ENCODE assay signal across 14 mouse cellular contexts in the genomic region with DNA sequence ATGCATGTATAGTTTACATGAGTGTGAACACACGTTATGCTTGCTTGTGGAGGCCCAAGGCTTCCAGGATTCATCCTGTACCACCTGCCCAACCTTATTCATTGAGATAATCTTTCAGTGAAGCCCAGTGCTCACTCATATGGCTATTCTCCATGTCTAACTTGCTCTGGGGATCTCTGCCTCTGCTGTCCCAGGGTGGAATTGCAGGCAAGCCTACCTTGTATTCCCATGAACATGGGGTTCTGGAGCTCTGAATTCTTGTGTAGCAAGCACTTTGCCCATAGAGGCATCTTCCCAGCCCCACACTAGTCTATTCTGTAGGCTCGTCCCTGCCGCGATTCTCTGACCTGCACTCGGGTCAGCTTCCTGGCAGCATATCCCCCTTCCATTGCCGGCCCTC. TPM values are rescaled to one million over a fixed set of nuclear protein-coding genes. Genes with fewer than 3 reads are reported as not detected.
DNase-seq lines count a peak whose midpoint lies in the region; ATAC-seq lines count a peak whose summit lies in the region.
"Had no signal": no experiment of that assay in that cellular context is flagged by ENCODE, and none has a peak within 500 bp of the region (broad histone marks: within the 10 kb centered on the region; RNA-seq: fewer than 3 reads in every experiment).

No protein-coding gene starts in this region.

- H3K4me3 ChIP-seq in hindbrain, embryonic 11.5 days (ENCODE audit: low read depth, low read length): no peak overlapping the region
- H3K4me3 ChIP-seq in hindbrain, embryonic 14.5 days (replicated peaks; ENCODE audit: low read length): no peak overlapping the region
- H3K4me3 ChIP-seq: erythroblast, embryonic 14.5 days; liver, embryonic 15.5 days had no signal

- H3K36me3 ChIP-seq in hindbrain, embryonic 11.5 days (ENCODE audit: control insufficient read depth, insufficient read depth, low read length): no peaks in the 10 kb centered on the region
- no peaks in the 10 kb centered on the region for H3K36me3 ChIP-seq in hindbrain, embryonic 14.5 days (replicated peaks; ENCODE audit: control insufficient read depth, insufficient read depth)
- H3K36me3 ChIP-seq: liver, embryonic 15.5 days had no signal

- no peaks in the 10 kb centered on the region for H3K9me3 ChIP-seq in hindbrain, embryonic 11.5 days (ENCODE audit: control insufficient read depth, low read length)
- H3K9me3 ChIP-seq in hindbrain, embryonic 14.5 days (ENCODE audit: control insufficient read depth, low read length): no peaks in the 10 kb centered on the region
- H3K9me3 ChIP-seq: liver, embryonic 15.5 days had no signal

- no peak for ATAC-seq in hindbrain, embryonic 11.5 days (ENCODE audit: low FRiP score)
- no peak for ATAC-seq in hindbrain, embryonic 14.5 days (ENCODE audit: low FRiP score)

- H3K27ac ChIP-seq in hindbrain, embryonic 11.5 days (ENCODE audit: low read depth, low read length): no peak overlapping the region
- no peak overlapping the region for H3K27ac ChIP-seq in hindbrain, embryonic 14.5 days
- H3K27ac ChIP-seq: liver, embryonic 15.5 days had no signal

- peak; percentile 39 for DNase-seq in hindbrain, embryonic 11.5 days (ENCODE audit: low spot score)
- DNase-seq in hindbrain, embryonic 14.5 days (ENCODE audit: low spot score): no peak
- peak; percentile 42 to 53 for DNase-seq in left cerebral cortex, postnatal 14 days (ENCODE audit: low spot score in 2 of 2)
- DNase-seq in left cerebral cortex, adult 11 months (ENCODE audit: low spot score): no peak
- peak; percentile 6 for DNase-seq in MN1 (ENCODE audit: low spot score)
- DNase-seq in brain, adult 2 months (ENCODE audit: low read depth, low spot score): peak; percentile 57
- DNase-seq in testis, postnatal 10 days (ENCODE audit: low spot score): no peak
- DNase-seq: cerebellum, adult 8-10 months; heart, postnatal 36 days; spleen, adult 18-20 months; thymus, adult 2 months had no signal

- intact Hi-C loops in left cerebral cortex, postnatal 14 days (cut with DNase I): no loop called here

- H3K27me3 ChIP-seq in hindbrain, embryonic 11.5 days (ENCODE audit: control insufficient read depth, insufficient read depth, low read length): no peaks in the 10 kb centered on the region
- no peaks in the 10 kb centered on the region for H3K27me3 ChIP-seq in hindbrain, embryonic 14.5 days (ENCODE audit: control insufficient read depth, insufficient read depth, low read length)

- H3K4me2 ChIP-seq in hindbrain, embryonic 11.5 days (replicated peaks; ENCODE audit: low read depth, low read length): no peak overlapping the region
- no peak overlapping the region for H3K4me2 ChIP-seq in hindbrain, embryonic 14.5 days (replicated peaks)
- H3K4me2 ChIP-seq: liver, embryonic 15.5 days had no signal

- no peak overlapping the region for H3K9ac ChIP-seq in hindbrain, embryonic 11.5 days (ENCODE audit: low read depth, low read length)
- H3K9ac ChIP-seq in hindbrain, embryonic 14.5 days: no peak overlapping the region
- H3K9ac ChIP-seq: liver, embryonic 15.5 days had no signal

- no peaks in the 10 kb centered on the region for H3K4me1 ChIP-seq in hindbrain, embryonic 11.5 days (replicated peaks; ENCODE audit: control insufficient read depth, insufficient read depth, low read length)
- H3K4me1 ChIP-seq in hindbrain, embryonic 14.5 days (replicated peaks; ENCODE audit: control insufficient read depth, insufficient read depth, low read length): peaks cover 4% of the 10 kb centered on the region; the same call in 1 of the 2 replicates
- H3K4me1 ChIP-seq: liver, embryonic 15.5 days had no signal

- WGBS in hindbrain, embryonic 11.5 days: 61% methylated on average over 6 of the region's 6 CpGs
- 59% methylated on average over 6 of the region's 6 CpGs for WGBS in hindbrain, embryonic 14.5 days

RNA-seq across cellular contexts. Expression of a gene that starts 5.7 kb away (rescaled TPM):
- 0.12 and 0.17 TPM in 2 replicates for polyA plus RNA-seq in hindbrain, embryonic 11.5 days (2014; fragmentation: Nextera tagmentation; extraction: Ambion mirVana)
- polyA plus RNA-seq in hindbrain, embryonic 14.5 days (2014; fragmentation: Nextera tagmentation; extraction: Ambion mirVana): 4.2 and 4.7 TPM in 2 replicates
- total RNA-seq in left cerebral cortex, postnatal 14 days (2021): 10 to 100 TPM; 14.2 to 14.5 TPM
- total RNA-seq: heart, postnatal 36 days had no signal
- polyA plus RNA-seq: erythroblast, embryonic 14.5 days; liver, embryonic 15.5 days had no signal

RNA-seq across cellular contexts. Expression of a gene that starts 9.8 kb away (rescaled TPM):
- polyA plus RNA-seq in hindbrain, embryonic 11.5 days (2014; fragmentation: Nextera tagmentation; extraction: Ambion mirVana): 0.28 and 1.1 TPM in 2 replicates
- 2.8 and 3.3 TPM in 2 replicates for polyA plus RNA-seq in hindbrain, embryonic 14.5 days (2014; fragmentation: Nextera tagmentation; extraction: Ambion mirVana)
- total RNA-seq in left cerebral cortex, postnatal 14 days (2021): not detected
- total RNA-seq: gastrocnemius, adult 8-10 months; heart, postnatal 36 days had no signal
- polyA plus RNA-seq: erythroblast, embryonic 14.5 days; liver, embryonic 15.5 days had no signal

Comparison
In these comparisons a context has a peak if more than half of its experiments do, and no peak if none do; other contexts are left out.
1. DNase-seq: peak in hindbrain, embryonic 11.5 days (single experiment), left cerebral cortex, postnatal 14 days (2 of 2), MN1 (single experiment) and brain, adult 2 months (single experiment); none in hindbrain, embryonic 14.5 days (single experiment), left cerebral cortex, adult 11 months (single experiment) and testis, postnatal 10 days (single experiment).